Mouse (Mus musculus) neutrophil, adult 5-6 weeks (primary cell): ENCODE data around the gene Cers6. TPM values are rescaled to one million over a fixed set of nuclear protein-coding genes. Genes with fewer than 3 reads are reported as not detected.

Experiments
- ATAC-seq: fragments of 151-379, 151-347 bp; 2 replicates; pipeline ENCODE4 v1.8.0; 2017; ENCODE audit warnings: mild to moderate bottlenecking, moderate TSS enrichment; ENCODE audit not compliant: insufficient number of reproducible peaks, poor library complexity, low FRiP score, severe bottlenecking; ENCODE audit errors: extremely low read depth
- total RNA-seq: library from RNA; stranded (forward); fragments of 200-1000 nt; gene quantifications from 2 replicates; pipeline ENCODE4 v1.2.3, GENCODE M21; 2017

Cers6 gene
- total RNA-seq, 1 experiment from 2014 or later, result 60.6 TPM

GRCm38 (mm10) chr2:69121681-69122080, 260.4 kb downstream of the Cers6 start:
- no peak for ATAC-seq

- ATAC-seq, result no peak
Observed at GRCm38 (mm10) chr2:69125425-69125824, 264.2 kb downstream of the Cers6 start.

GRCm38 (mm10) chr2:69128321-69128720, 267.1 kb downstream of the Cers6 start:
- no peak for ATAC-seq

GRCm38 (mm10) chr2:69128921-69129395, 267.7 kb downstream of the Cers6 start:
- peak; percentile 55; the same call in 1 of the 2 replicates for ATAC-seq

- no peak for ATAC-seq
Observed at GRCm38 (mm10) chr2:69129425-69130210, 268.4 kb downstream of the Cers6 start.

GRCm38 (mm10) chr2:69132046-69132445, 270.8 kb downstream of the Cers6 start:
- ATAC-seq, result no peak

- ATAC-seq, result no peak
Observed at GRCm38 (mm10) chr2:69132488-69133040, 271.3 kb downstream of the Cers6 start.

- ATAC-seq, result no peak
Observed at GRCm38 (mm10) chr2:69134186-69134585, 272.9 kb downstream of the Cers6 start.

GRCm38 (mm10) chr2:69134937-69135336, 273.7 kb downstream of the Cers6 start:
- ATAC-seq, result no peak

GRCm38 (mm10) chr2:69135661-69136576, 274.7 kb downstream of the Cers6 start, which contains the start of gene Nostrin:
Gene Nostrin, plus strand, starts transcription at chr2:69135800.
- 0 out of 2 replicates have a peak, but pooled peaks have one; percentile 6 for ATAC-seq

- ATAC-seq, result no peak
Observed at GRCm38 (mm10) chr2:69137406-69138084, 276.3 kb downstream of the Cers6 start.

- ATAC-seq, result no peak
Observed at GRCm38 (mm10) chr2:69138759-69139158, 277.5 kb downstream of the Cers6 start.

- ATAC-seq, result no peak
Observed at GRCm38 (mm10) chr2:69140215-69140614, 279.0 kb downstream of the Cers6 start.

GRCm38 (mm10) chr2:69140816-69141215, 279.6 kb downstream of the Cers6 start:
- no peak for ATAC-seq

GRCm38 (mm10) chr2:69148691-69149090, 287.4 kb downstream of the Cers6 start:
- ATAC-seq, result no peak

- no peak for ATAC-seq
Observed at GRCm38 (mm10) chr2:69149154-69149553, 287.9 kb downstream of the Cers6 start.

- ATAC-seq, result no peak
Observed at GRCm38 (mm10) chr2:69150841-69151240, 289.6 kb downstream of the Cers6 start.

GRCm38 (mm10) chr2:69155861-69156260, 294.6 kb downstream of the Cers6 start:
- ATAC-seq, result no peak

- ATAC-seq, result no peak
Observed at GRCm38 (mm10) chr2:69156283-69156682, 295.0 kb downstream of the Cers6 start.
